Mouse (Mus musculus) cerebellum, postnatal 4 days (tissue): ENCODE data around the gene Disp1.

Source experiments
- DNase-seq, 2 experiments: peaks; one replicate each; pipeline ENCODE4 v3.0.0; 2022; ENCODE audit warnings: low spot score in 2 of 2, mixed read lengths in 1 of 2

Disp1 gene

DNA sequence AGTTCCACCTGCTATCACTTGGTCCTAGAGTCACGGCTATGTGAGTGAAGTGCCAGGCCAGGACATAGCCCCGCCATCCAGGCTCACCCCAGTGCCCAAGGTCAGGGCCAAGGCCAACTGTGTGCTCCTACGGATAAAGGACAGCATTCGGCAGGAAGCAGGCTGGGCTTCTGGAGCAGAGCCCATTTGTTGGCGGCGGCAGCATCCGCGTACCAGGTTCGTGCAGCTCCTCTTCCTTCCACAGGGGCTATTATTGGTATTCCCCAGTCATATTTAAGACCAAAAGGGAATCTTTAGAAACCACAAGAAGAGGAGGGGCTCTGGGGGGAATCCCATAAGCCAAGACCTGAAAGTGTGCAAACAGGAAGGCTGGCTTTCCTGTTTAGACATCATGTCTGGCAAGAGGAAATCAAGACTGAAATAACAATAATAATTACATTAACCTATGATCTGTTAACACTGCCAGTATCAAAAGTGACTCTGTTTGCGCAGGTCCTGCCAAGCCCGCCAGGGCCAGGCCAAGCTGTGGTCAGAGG is 180.4 kb downstream of the Disp1 start:
- peak in 1 of 2 experiments; percentile 17 for DNase-seq

DNA sequence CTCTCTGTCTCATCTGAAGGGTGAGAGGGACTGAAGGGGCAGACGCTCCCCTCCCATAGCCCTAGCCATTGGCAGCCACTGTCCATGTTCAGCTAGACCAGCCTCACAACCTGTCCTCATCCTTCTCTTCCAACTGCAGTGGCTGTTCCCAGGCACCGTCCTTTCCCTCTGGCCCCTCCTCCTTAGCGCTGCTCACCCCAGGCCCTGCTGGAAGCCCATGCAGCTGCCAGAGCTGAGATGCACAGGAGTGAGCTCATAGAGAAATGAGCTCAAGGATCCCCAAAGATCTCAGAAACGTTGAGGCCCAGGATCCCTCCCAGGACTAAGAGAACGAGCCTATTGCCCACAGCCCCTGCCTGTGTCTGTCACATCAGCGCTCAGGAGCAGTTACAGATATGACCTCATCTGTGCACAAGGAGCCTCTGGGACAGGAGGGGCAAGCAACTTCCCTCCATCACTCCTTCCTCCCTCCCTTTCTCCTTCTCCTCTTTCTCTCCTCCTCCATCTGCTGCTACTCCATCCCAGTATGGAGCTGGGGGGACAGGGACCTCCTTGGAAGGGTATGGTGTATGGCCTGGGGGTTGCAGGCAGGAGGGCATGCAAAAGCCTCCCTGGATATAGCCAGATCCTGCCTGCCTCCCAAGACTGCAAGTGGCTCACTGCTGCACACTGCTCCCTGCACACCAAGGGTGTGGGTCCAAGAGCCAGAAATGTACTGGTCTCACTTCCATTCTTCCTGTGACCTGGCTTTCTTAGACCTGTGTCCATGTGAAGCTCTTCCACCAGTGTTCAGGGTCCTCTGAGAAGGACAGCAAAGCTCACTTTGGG is 181.2 kb downstream of the Disp1 start:
- peak in 1 of 2 experiments; percentile 20 for DNase-seq

DNA sequence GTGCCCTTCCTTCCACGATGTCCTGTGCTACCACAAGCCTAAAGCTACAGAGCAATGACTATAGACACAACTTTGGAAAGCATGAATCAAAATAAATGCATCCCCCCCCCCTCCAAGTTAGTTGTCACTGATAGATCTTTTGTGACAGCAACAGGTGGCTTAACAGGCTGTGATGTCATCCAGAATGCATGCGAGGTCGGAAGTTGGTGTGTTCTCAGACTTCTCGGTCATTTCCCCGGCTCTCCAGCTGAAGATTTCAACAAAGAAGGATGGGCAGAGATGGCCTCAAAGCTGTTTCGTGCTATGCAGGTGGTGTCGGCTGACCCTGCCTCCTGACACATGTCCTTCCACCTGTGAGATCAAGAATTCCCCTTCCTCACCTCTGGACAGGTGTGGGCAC is 181.9 kb downstream of the Disp1 start:
- peak in 1 of 2 experiments; percentile 13 for DNase-seq
